Mouse (Mus musculus) forebrain, embryonic 11.5 days (tissue): ENCODE results near the gene Fbxl14. TPM values are rescaled to one million over a fixed set of nuclear protein-coding genes. Genes with fewer than 3 reads are reported as not detected.

Source experiments
- ATAC-seq: fragments of 200-750 bp; cut with Nextera tagmentation; replicated peaks from 2 replicates; pipeline ENCODE4 v1.8.0; 2017; ENCODE audit warnings: moderate TSS enrichment; ENCODE audit not compliant: low FRiP score
- DNase-seq: peaks from one replicate; pipeline ENCODE4 v3.0.0-alpha.2; 2017; ENCODE audit warnings: low spot score
- H3K27ac ChIP-seq: fragments of 300-500 bp; sonication (generic); 2 replicates; pipeline ENCODE4 v1.5.1; 2014; ENCODE audit warnings: low read depth, low read length
- H3K27me3 ChIP-seq: fragments of 300-500 bp; sonication (generic); 2 replicates; pipeline ENCODE4 v1.6.1; 2014; ENCODE audit warnings: mild to moderate bottlenecking, low read length, mixed read lengths; ENCODE audit not compliant: control insufficient read depth, insufficient read depth
- H3K36me3 ChIP-seq: fragments of 300-500 bp; sonication (generic); 2 replicates; pipeline ENCODE4 v1.6.1; 2014; ENCODE audit warnings: mild to moderate bottlenecking, low read length, moderate library complexity, mixed read lengths; ENCODE audit not compliant: control insufficient read depth, insufficient read depth
- H3K4me1 ChIP-seq: fragments of 300-500 bp; sonication (generic); replicated peaks from 2 replicates; pipeline ENCODE4 v1.6.1; 2014; ENCODE audit warnings: low read length, mixed read lengths; ENCODE audit not compliant: control insufficient read depth, insufficient read depth
- H3K4me2 ChIP-seq: fragments of 300-500 bp; sonication (generic); 2 replicates; pipeline ENCODE4 v1.6.1; 2014; ENCODE audit warnings: low read depth, mild to moderate bottlenecking, low read length, moderate library complexity, mixed read lengths; ENCODE audit not compliant: severe bottlenecking
- H3K4me3 ChIP-seq: fragments of 300-500 bp; sonication (generic); 2 replicates; pipeline ENCODE4 v1.5.1; 2014; ENCODE audit warnings: low read depth, low read length
- H3K9ac ChIP-seq: fragments of 300-500 bp; sonication (generic); 2 replicates; pipeline ENCODE4 v1.6.1; 2014; ENCODE audit warnings: low read length
- H3K9me3 ChIP-seq: fragments of 300-500 bp; sonication (generic); 2 replicates; pipeline ENCODE4 v1.6.1; 2016; ENCODE audit warnings: low read length, mixed read lengths; ENCODE audit not compliant: control insufficient read depth
- WGBS: fragments of 180-500 bp; shearing (Covaris S2); extraction: QIAGEN DNeasy Blood & Tissue Kit; methylation state at CpG from one replicate; pipeline ENCODE4 v1.1.7; 2014; 5-methylcytosine and 5-hydroxymethylcytosine counted together
- polyA plus RNA-seq: library from polyadenylated mRNA; unstranded; fragments of >200 nt; fragmentation: Nextera tagmentation; extraction: Ambion mirVana; gene quantifications from 2 replicates; pipeline ENCODE4 v1.2.1, GENCODE M21; 2014

Gene Fbxl14
- polyA plus RNA-seq, 1 experiment from 2014 or later = 5.6 TPM

- Histone ChIP-seq H3K27ac (peak overlapping the region; percentile 82), H3K4me2 (peak overlapping the region; percentile 27; the same call in 1 of the 2 replicates), H3K27me3 (no peaks in the 10 kb centered on the region), H3K9me3 (no peaks in the 10 kb centered on the region), H3K36me3 (no peaks in the 10 kb centered on the region), H3K9ac (no peak overlapping the region), H3K4me3 (no peak overlapping the region), H3K4me1 (peaks cover 29% of the 10 kb centered on the region)
- peak; percentile 67 for DNase-seq
- WGBS = 7% methylated on average over 7 of the region's 7 CpGs
- peak; percentile 55 for ATAC-seq
These were observed 13.2 kb downstream of the Fbxl14 start for GRCm38 (mm10) chr6:119492630-119493014.

DNA sequence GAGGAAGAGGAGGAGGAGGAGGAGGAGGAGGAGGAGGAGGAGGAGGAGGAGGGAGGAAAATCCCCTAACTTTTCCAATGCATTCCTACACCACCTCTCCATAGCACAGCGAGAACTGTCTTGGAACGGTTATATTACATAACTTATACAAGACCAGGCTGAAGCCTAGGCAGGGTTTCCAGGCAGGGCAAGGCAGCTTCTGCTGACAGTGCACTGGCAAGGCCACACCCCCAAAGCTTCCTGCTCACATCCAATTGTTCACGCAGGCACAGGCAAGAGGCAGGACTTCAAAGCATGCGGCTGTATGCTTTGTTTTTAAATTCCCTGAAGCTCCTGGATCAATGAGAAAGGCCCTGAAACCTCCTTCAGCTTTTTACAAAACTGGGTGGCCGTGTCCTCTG lies 19.8 kb downstream of the Fbxl14 start:
- ATAC-seq = no peak
- no peaks in the 10 kb centered on the region for H3K27me3 ChIP-seq
- DNase-seq = no peak
- 25% methylated on average over 5 of the region's 5 CpGs for WGBS
- no peak overlapping the region for H3K27ac ChIP-seq
- no peaks in the 10 kb centered on the region for H3K36me3 ChIP-seq
- no peak overlapping the region for H3K4me2 ChIP-seq
- H3K4me3 ChIP-seq = no peak overlapping the region
- H3K4me1 ChIP-seq = peaks cover 6% of the 10 kb centered on the region; the same call in 1 of the 2 replicates
- H3K9ac ChIP-seq = no peak overlapping the region
- H3K9me3 ChIP-seq = no peaks in the 10 kb centered on the region

DNA sequence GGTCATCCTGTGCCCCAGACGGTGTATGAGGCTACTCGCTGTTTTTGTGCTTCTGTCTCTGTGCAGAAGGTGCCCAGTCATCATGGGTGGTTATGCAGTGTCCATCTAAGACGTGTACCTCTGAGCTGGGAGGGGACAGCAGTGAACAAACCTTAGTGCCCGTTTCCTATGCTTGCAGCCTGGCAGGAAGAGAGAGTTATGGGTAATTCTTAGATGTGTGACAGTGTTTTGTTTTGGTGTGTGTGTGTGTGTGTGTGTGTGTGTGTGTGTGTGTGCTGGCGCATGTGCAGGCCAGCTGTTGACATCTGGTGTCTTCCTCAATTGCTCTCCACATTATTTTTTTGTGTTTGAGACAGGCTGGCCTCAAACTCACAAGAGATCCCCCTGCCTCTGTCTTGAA lies 20.6 kb downstream of the Fbxl14 start:
- ATAC-seq = no peak
- 63% methylated on average over 5 of the region's 5 CpGs for WGBS
- Histone ChIP-seq H3K27ac (no peak overlapping the region), H3K9me3 (no peaks in the 10 kb centered on the region), H3K36me3 (no peaks in the 10 kb centered on the region), H3K9ac (no peak overlapping the region), H3K4me1 (peaks cover 6% of the 10 kb centered on the region; the same call in 1 of the 2 replicates), H3K4me2 (no peak overlapping the region), H3K27me3 (no peaks in the 10 kb centered on the region), H3K4me3 (no peak overlapping the region)
- DNase-seq = no peak

GRCm38 (mm10) chr6:119502031-119502430 lies 22.6 kb downstream of the Fbxl14 start:
- H3K4me2 ChIP-seq = no peak overlapping the region
- no peaks in the 10 kb centered on the region for H3K36me3 ChIP-seq
- 59% methylated on average over 9 of the region's 9 CpGs for WGBS
- no peaks in the 10 kb centered on the region for H3K27me3 ChIP-seq
- no peaks in the 10 kb centered on the region for H3K9me3 ChIP-seq
- H3K9ac ChIP-seq = no peak overlapping the region
- peaks cover 6% of the 10 kb centered on the region; the same call in 1 of the 2 replicates for H3K4me1 ChIP-seq
- H3K27ac ChIP-seq = no peak overlapping the region
- DNase-seq (no peak), ATAC-seq (no peak)
- H3K4me3 ChIP-seq = no peak overlapping the region

DNA sequence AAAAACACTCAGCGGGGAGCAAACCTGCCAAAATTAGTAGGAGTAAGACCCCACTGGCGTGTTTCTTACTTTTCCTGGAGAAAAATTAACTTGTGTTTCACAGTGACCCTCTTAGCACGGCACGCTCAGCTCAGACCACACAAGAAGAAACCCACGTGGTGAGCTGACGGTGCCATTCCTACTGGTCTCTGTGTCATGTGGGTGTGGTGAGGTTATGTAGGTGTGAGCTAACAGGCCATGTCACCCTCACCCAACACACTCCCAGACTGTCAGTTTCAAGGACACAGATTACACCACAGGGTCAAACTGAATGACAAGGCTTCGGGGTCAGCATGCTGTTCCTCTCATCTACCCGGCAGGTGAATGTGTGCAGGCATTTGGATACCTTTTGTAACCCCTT lies 25.3 kb downstream of the Fbxl14 start:
- ATAC-seq (no peak), DNase-seq (no peak)
- no peaks in the 10 kb centered on the region for H3K4me1 ChIP-seq
- WGBS = 88% methylated on average over 8 of the region's 8 CpGs
- no peaks in the 10 kb centered on the region for H3K36me3 ChIP-seq
- H3K9me3 ChIP-seq = no peaks in the 10 kb centered on the region
- no peak overlapping the region for H3K9ac ChIP-seq
- no peak overlapping the region for H3K27ac ChIP-seq
- H3K4me2 ChIP-seq = no peak overlapping the region
- no peak overlapping the region for H3K4me3 ChIP-seq
- H3K27me3 ChIP-seq = no peaks in the 10 kb centered on the region

DNA sequence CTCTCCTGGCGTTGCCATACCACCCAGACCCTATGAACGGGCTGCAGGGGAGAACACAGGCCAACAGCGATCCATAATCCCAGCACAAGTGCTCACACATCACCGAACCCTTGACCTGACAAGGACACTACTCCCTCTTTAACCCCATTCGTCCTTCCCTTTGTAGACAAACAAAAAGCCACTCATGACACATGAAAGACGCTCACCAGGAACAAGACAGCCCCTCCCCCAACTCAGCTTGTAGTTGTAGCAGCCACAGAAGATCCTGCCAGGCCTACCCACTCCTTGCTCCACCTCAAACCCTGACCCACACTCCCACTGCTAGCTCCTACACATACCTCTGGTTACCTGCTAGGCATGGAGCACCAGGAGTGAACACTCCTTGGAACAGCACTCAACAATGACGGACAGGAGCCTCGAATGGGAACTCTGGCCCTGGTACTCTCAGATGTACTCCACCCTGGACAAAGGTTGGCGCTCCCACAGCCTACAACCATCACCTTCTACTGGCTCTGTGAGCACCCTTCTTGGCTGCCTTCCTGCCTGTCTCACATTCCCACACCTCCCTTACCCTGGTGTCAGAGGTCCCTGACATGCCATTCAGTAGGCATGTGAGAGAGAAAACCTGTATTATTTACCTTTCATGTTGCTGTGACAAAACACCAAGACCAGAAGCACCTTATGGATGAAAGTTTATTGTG lies 26.2 kb downstream of the Fbxl14 start:
- ATAC-seq (no peak), DNase-seq (no peak)
- Histone ChIP-seq H3K4me3 (no peak overlapping the region), H3K4me2 (no peak overlapping the region), H3K27ac (no peak overlapping the region), H3K4me1 (no peaks in the 10 kb centered on the region), H3K9ac (no peak overlapping the region), H3K27me3 (no peaks in the 10 kb centered on the region), H3K36me3 (no peaks in the 10 kb centered on the region), H3K9me3 (no peaks in the 10 kb centered on the region)
- 57% methylated on average over 9 of the region's 9 CpGs for WGBS

- 95% methylated on average over 6 of the region's 6 CpGs for WGBS
- ATAC-seq = no peak
These were observed 28.8 kb downstream of the Fbxl14 start for GRCm38 (mm10) chr6:119508221-119508620.

GRCm38 (mm10) chr6:119508634-119509375 lies 29.3 kb downstream of the Fbxl14 start:
- Histone ChIP-seq H3K36me3 (no peaks in the 10 kb centered on the region), H3K9ac (no peak overlapping the region), H3K27ac (no peak overlapping the region), H3K4me3 (no peak overlapping the region), H3K4me1 (no peaks in the 10 kb centered on the region), H3K4me2 (no peak overlapping the region), H3K27me3 (no peaks in the 10 kb centered on the region), H3K9me3 (no peaks in the 10 kb centered on the region)
- DNase-seq (no peak), ATAC-seq (no peak)
- WGBS = 87% methylated on average over 10 of the region's 10 CpGs

More at GRCm38 (mm10) chr6:119508221-119508620, 28.8 kb downstream of the Fbxl14 start:
- H3K36me3 ChIP-seq = no peaks in the 10 kb centered on the region
- no peak for DNase-seq
- H3K4me1 ChIP-seq = no peaks in the 10 kb centered on the region
- no peak overlapping the region for H3K4me3 ChIP-seq
- no peaks in the 10 kb centered on the region for H3K27me3 ChIP-seq
- H3K9ac ChIP-seq = no peak overlapping the region
- no peak overlapping the region for H3K4me2 ChIP-seq
- no peak overlapping the region for H3K27ac ChIP-seq
- no peaks in the 10 kb centered on the region for H3K9me3 ChIP-seq
